Mouse (Mus musculus) C2C12 (cell line): ENCODE data around the gene Golga7b. TPM values are rescaled to one million over a fixed set of nuclear protein-coding genes. Genes with fewer than 3 reads are reported as not detected.

Source experiments
- H3K27me3 ChIP-seq: one replicate; pipeline ENCODE4 v1.6.1; 2011; ENCODE audit not compliant: control insufficient read depth, insufficient read depth, insufficient read length
- H3K36me3 ChIP-seq: one replicate; pipeline ENCODE4 v1.6.1; 2011; ENCODE audit not compliant: control insufficient read depth, insufficient read depth
- H3K4me3 ChIP-seq: one replicate; pipeline ENCODE4 v1.5.1; 2011; ENCODE audit warnings: mild to moderate bottlenecking, control low read depth; ENCODE audit not compliant: poor library complexity, insufficient read depth, severe bottlenecking
- H3K79me2 ChIP-seq: one replicate; pipeline ENCODE4 v1.6.1; 2011; ENCODE audit not compliant: control insufficient read depth, insufficient read depth
- H3K79me3 ChIP-seq: one replicate; pipeline ENCODE4 v1.6.1; 2011; ENCODE audit warnings: low read depth, control low read depth
- H3ac ChIP-seq: one replicate; pipeline ENCODE3; 2011; ENCODE audit warnings: low read depth; ENCODE audit not compliant: control insufficient read depth, insufficient read length
- CEBPB ChIP-seq: IDR thresholded peaks from one replicate; pipeline ENCODE4 v1.6.1; 2011; ENCODE audit warnings: low read depth, mild to moderate bottlenecking, control low read depth, moderate library complexity
- CTCF ChIP-seq: IDR thresholded peaks from one replicate; pipeline ENCODE4 v1.5.1; 2011; ENCODE audit not compliant: control insufficient read depth, insufficient read depth, insufficient read length
- FOSL1 ChIP-seq: IDR thresholded peaks from one replicate; pipeline ENCODE4 v1.8.0; 2011; ENCODE audit warnings: mild to moderate bottlenecking, low read length; ENCODE audit not compliant: poor library complexity, insufficient read depth, severe bottlenecking
- MAX ChIP-seq: IDR thresholded peaks from one replicate; pipeline ENCODE4 v1.6.1; 2011; ENCODE audit warnings: mild to moderate bottlenecking, control low read depth
- MYOD1 ChIP-seq: IDR thresholded peaks from one replicate; pipeline ENCODE4 v1.6.1; 2011; ENCODE audit warnings: low read depth; ENCODE audit not compliant: control insufficient read depth, insufficient read length
- MYOG ChIP-seq: IDR thresholded peaks from one replicate; pipeline ENCODE4 v1.6.1; 2011; ENCODE audit not compliant: control insufficient read depth, insufficient read length; ENCODE audit errors: extremely low read depth
- USF1 ChIP-seq: IDR thresholded peaks from one replicate; pipeline ENCODE4 v1.6.1; 2011; ENCODE audit warnings: low read depth, mild to moderate bottlenecking, control low read depth, moderate library complexity
- polyA plus RNA-seq: library from polyadenylated mRNA; unstranded; fragments of >200 nt; fragmentation: generic; extraction: Trizol; gene quantifications from one replicate; pipeline ENCODE4 v1.2.1, GENCODE M21; 2012; ENCODE audit warnings: missing spikeins

Gene Golga7b
- polyA plus RNA-seq, 1 experiment = 0.04 TPM

- Histone ChIP-seq H3ac (no peak overlapping the region), H3K4me3 (no peak overlapping the region), H3K36me3 (no peaks in the 10 kb centered on the region), H3K27me3 (peaks cover 14% of the 10 kb centered on the region), H3K79me2 (no peaks in the 10 kb centered on the region), H3K79me3 (no peaks in the 10 kb centered on the region)
- TF ChIP-seq MAX (no peak), FOSL1 (no peak)
These were observed 8.6 kb downstream of the Golga7b start for GRCm38 (mm10) chr19:42255784-42256610.

- TF ChIP-seq FOSL1 (no peak), CEBPB (no peak), CTCF (no peak), MAX (no peak), MYOG (no peak), USF1 (no peak), MYOD1 (no peak)
- H3K79me3 ChIP-seq = no peaks in the 10 kb centered on the region
- H3K79me2 ChIP-seq = no peaks in the 10 kb centered on the region
- no peak overlapping the region for H3K4me3 ChIP-seq
- H3ac ChIP-seq = no peak overlapping the region
- no peaks in the 10 kb centered on the region for H3K36me3 ChIP-seq
- peaks cover 14% of the 10 kb centered on the region for H3K27me3 ChIP-seq
These were observed 9.4 kb downstream of the Golga7b start for GRCm38 (mm10) chr19:42256611-42257240.

GRCm38 (mm10) chr19:42257241-42257635 lies 9.9 kb downstream of the Golga7b start:
- Histone ChIP-seq H3K27me3 (peaks cover 14% of the 10 kb centered on the region), H3ac (no peak overlapping the region), H3K4me3 (no peak overlapping the region), H3K79me3 (no peaks in the 10 kb centered on the region), H3K36me3 (no peaks in the 10 kb centered on the region), H3K79me2 (no peaks in the 10 kb centered on the region)
- no peak for TF ChIP-seq MYOG
- no peak for TF ChIP-seq MAX
- no peak for TF ChIP-seq FOSL1
- no peak for TF ChIP-seq CTCF
- TF ChIP-seq CEBPB = no peak
- no peak for TF ChIP-seq MYOD1
- TF ChIP-seq USF1 = no peak

GRCm38 (mm10) chr19:42258031-42258430 lies 10.7 kb downstream of the Golga7b start:
- TF ChIP-seq CEBPB (no peak), MYOD1 (no peak), CTCF (no peak), MYOG (no peak), FOSL1 (no peak), USF1 (no peak), MAX (no peak)
- H3K36me3 ChIP-seq = no peaks in the 10 kb centered on the region
- H3K79me3 ChIP-seq = no peaks in the 10 kb centered on the region
- H3K79me2 ChIP-seq = no peaks in the 10 kb centered on the region
- peaks cover 14% of the 10 kb centered on the region for H3K27me3 ChIP-seq
- no peak overlapping the region for H3ac ChIP-seq
- H3K4me3 ChIP-seq = no peak overlapping the region

- H3K4me3 ChIP-seq = no peak overlapping the region
- H3K27me3 ChIP-seq = peaks cover 11% of the 10 kb centered on the region
- H3K79me2 ChIP-seq = no peaks in the 10 kb centered on the region
- no peaks in the 10 kb centered on the region for H3K36me3 ChIP-seq
- TF ChIP-seq MYOD1 (no peak), CTCF (no peak), CEBPB (no peak), USF1 (no peak), MYOG (no peak), MAX (no peak), FOSL1 (no peak)
- H3ac ChIP-seq = no peak overlapping the region
- no peaks in the 10 kb centered on the region for H3K79me3 ChIP-seq
These were observed 11.2 kb downstream of the Golga7b start for GRCm38 (mm10) chr19:42258596-42258995.

- Histone ChIP-seq H3ac (no peak overlapping the region), H3K27me3 (peaks cover 4% of the 10 kb centered on the region), H3K4me3 (no peak overlapping the region), H3K36me3 (no peaks in the 10 kb centered on the region), H3K79me3 (no peaks in the 10 kb centered on the region), H3K79me2 (no peaks in the 10 kb centered on the region)
- TF ChIP-seq USF1 (no peak), MYOG (no peak), MAX (no peak), CEBPB (no peak), MYOD1 (no peak), FOSL1 (no peak), CTCF (no peak)
These were observed 13.1 kb downstream of the Golga7b start for GRCm38 (mm10) chr19:42260486-42260885.
